Mouse (Mus musculus) limb, embryonic 13.5 days (tissue): ENCODE results near the gene Stk10. TPM values are rescaled to one million over a fixed set of nuclear protein-coding genes. Genes with fewer than 3 reads are reported as not detected.

Experiments used
- ATAC-seq: fragments of 200-750 bp; cut with Nextera tagmentation; 2 replicates; pipeline ENCODE4 v1.8.0; 2017; ENCODE audit warnings: low read depth, moderate number of reproducible peaks, moderate TSS enrichment; ENCODE audit not compliant: low FRiP score
- H3K27ac ChIP-seq: fragments of 300-500 bp; sonication (generic); 2 replicates; pipeline ENCODE4 v1.5.1; 2015; ENCODE audit warnings: inconsistent platforms, mild to moderate bottlenecking, moderate library complexity
- H3K27me3 ChIP-seq: fragments of 300-500 bp; sonication (generic); 2 replicates; pipeline ENCODE4 v1.6.1; 2015; ENCODE audit warnings: mild to moderate bottlenecking, inconsistent platforms
- H3K36me3 ChIP-seq: fragments of 300-500 bp; sonication (generic); 2 replicates; pipeline ENCODE4 v1.6.1; 2015; ENCODE audit warnings: inconsistent platforms, mild to moderate bottlenecking, moderate library complexity
- H3K4me1 ChIP-seq: fragments of 300-500 bp; sonication (generic); 2 replicates; pipeline ENCODE4 v1.6.1; 2015; ENCODE audit warnings: inconsistent platforms
- H3K4me2 ChIP-seq: fragments of 300-500 bp; sonication (generic); replicated peaks from 2 replicates; pipeline ENCODE4 v1.6.1; 2015; ENCODE audit warnings: inconsistent platforms, mild to moderate bottlenecking, moderate library complexity
- H3K4me3 ChIP-seq: fragments of 300-500 bp; sonication (generic); 2 replicates; pipeline ENCODE4 v1.5.1; 2015; ENCODE audit warnings: moderate library complexity, mild to moderate bottlenecking, inconsistent platforms
- H3K9ac ChIP-seq: fragments of 300-500 bp; sonication (generic); 2 replicates; pipeline ENCODE4 v1.6.1; 2015; ENCODE audit warnings: mild to moderate bottlenecking, inconsistent platforms
- H3K9me3 ChIP-seq: fragments of 300-500 bp; sonication (generic); 2 replicates; pipeline ENCODE4 v1.6.1; 2016; ENCODE audit warnings: inconsistent platforms
- WGBS: fragments of 180-500 bp; shearing (Covaris S2); methylation state at CpG from one replicate; pipeline ENCODE4 v1.1.7; 2015; 5-methylcytosine and 5-hydroxymethylcytosine counted together
- polyA plus RNA-seq: library from polyadenylated mRNA; unstranded; fragments of >200 nt; fragmentation: Nextera tagmentation; extraction: Ambion mirVana; gene quantifications from 2 replicates; pipeline ENCODE4 v1.2.1, GENCODE M21; 2015

Gene Stk10
- polyA plus RNA-seq, 1 experiment from 2014 or later = 3.1 TPM

DNA sequence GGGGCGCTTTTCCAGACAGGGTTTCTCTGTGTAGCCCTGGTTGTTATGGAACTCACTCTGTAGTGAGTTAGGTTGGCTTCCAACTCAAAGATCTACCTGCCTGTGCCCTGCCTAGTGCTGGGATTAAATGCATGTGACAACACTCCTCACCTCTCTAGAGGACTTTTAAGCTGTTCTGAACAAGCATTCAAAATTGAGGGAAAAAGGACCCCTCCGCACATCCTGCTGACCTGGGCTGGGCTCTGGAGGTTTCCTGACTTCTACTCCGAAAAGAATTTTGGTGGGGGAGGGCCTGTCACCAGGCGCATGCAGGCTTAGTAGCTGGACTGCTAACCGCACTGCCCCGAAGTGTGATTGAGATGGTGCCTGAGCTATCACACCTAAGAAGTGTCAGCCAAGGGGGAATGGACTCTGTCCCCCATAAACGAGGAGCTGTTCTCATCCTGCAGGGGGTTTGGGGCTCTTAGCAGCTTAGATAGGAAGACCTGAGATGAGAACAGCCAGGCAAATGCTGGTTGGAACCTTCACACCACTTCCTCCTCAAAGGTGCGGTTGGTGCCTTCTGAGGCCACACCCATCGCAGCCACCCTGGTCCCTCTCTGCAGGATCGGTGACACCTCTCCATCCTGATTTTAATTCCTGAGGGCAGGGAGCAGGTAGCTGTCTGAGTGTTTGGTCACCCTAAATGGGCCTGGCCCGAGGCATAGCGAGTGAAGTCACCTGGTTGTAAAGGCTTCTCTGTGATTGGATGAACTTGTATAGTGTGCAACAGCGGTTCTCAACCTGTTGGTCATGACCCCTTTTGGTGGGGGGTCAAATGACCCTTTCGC is 20.4 kb downstream of the Stk10 start:
- Histone ChIP-seq H3K27me3 (no peaks in the 10 kb centered on the region), H3K36me3 (no peaks in the 10 kb centered on the region), H3K4me1 (peaks cover 55% of the 10 kb centered on the region), H3K27ac (peak overlapping the region; percentile 86; the same call in 1 of the 2 replicates), H3K9me3 (no peaks in the 10 kb centered on the region), H3K4me3 (no peak overlapping the region), H3K4me2 (0 out of 2 replicates have a peak overlapping the region, but pooled peaks have one; percentile 21), H3K9ac (no peak overlapping the region)
- no peak for ATAC-seq
- WGBS = 52% methylated on average over 14 of the region's 14 CpGs

DNA sequence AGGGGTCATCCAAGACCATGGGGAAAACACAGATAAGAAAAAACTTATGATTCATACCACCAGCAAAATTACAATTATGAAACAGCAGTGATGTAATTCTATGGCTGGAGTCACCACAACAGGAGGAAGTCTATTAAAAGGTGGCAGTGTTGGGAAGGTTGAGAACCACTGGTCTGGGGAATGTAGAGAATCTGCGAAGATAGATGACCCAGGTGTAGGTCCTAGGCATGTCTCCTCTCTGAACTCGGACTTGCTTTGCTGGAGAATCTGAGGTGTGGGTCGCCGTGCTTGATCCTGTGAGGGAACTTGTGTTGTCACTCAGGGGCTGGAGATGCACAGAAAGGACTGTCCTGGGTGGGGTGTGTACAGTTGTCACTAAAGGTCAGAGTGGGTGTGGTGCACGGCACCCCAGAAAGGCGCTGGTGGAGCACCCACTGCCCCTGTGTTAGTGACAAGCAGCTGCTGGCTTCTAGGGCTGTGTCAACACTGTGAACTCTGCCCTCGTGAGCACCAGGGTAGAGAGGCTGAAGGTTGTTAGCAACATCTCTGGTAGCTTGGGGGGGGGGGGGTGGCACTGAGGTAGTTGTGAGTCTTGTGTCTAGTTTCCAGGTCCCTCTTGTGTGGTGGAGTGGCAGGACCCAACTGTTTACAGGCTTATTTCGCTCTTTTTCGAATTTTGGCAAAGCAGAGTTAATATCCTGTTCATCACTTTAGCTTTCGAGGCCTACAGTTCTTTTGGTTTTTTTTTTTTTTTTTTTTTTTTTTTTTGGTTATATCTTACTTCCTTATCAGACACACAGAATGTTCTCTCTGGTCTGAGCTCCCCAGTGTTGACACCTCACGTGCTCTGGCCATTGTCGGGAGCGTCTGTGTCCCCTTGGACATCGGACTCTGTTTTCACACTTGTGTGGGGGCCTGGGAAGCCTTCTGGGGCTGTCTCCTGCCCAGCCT is 21.3 kb downstream of the Stk10 start:
- no peak overlapping the region for H3K9ac ChIP-seq
- no peaks in the 10 kb centered on the region for H3K27me3 ChIP-seq
- ATAC-seq = no peak
- WGBS = 86% methylated on average over 14 of the region's 14 CpGs
- H3K9me3 ChIP-seq = no peaks in the 10 kb centered on the region
- no peak overlapping the region for H3K4me3 ChIP-seq
- peaks cover 57% of the 10 kb centered on the region for H3K4me1 ChIP-seq
- no peak overlapping the region for H3K4me2 ChIP-seq
- no peaks in the 10 kb centered on the region for H3K36me3 ChIP-seq
- H3K27ac ChIP-seq = 0 out of 2 replicates have a peak overlapping the region, but pooled peaks have one; percentile 86

DNA sequence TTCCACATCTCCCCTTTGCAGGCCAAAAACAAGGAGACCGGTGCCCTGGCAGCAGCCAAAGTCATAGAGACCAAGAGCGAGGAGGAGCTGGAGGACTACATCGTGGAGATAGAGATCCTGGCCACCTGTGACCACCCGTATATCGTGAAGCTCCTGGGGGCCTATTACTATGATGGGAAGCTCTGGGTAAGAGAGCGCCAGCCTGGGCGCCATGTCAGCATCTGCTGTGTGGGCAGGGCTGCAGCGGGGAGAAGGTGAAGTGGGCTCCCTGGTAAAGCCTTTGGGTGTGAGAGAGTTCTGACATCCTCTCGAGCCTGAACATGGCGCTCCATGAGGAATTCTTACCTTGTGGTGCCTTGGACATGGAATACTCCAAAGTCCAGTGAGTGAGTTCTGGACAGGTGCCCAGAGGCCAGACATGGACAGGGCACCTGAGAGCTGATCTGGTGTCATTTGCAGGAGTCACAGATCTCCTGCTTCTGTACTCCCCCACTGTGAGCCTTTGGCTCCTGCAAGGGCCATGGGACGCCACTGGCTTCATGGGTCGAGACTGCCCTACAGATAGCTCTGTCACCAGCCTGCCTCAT is 22.1 kb downstream of the Stk10 start:
- no peak for ATAC-seq
- H3K27me3 ChIP-seq = no peaks in the 10 kb centered on the region
- no peak overlapping the region for H3K4me3 ChIP-seq
- H3K9me3 ChIP-seq = no peaks in the 10 kb centered on the region
- no peak overlapping the region for H3K4me2 ChIP-seq
- H3K4me1 ChIP-seq = peaks cover 51% of the 10 kb centered on the region
- no peak overlapping the region for H3K27ac ChIP-seq
- 89% methylated on average over 12 of the region's 12 CpGs for WGBS
- no peak overlapping the region for H3K9ac ChIP-seq
- H3K36me3 ChIP-seq = no peaks in the 10 kb centered on the region

DNA sequence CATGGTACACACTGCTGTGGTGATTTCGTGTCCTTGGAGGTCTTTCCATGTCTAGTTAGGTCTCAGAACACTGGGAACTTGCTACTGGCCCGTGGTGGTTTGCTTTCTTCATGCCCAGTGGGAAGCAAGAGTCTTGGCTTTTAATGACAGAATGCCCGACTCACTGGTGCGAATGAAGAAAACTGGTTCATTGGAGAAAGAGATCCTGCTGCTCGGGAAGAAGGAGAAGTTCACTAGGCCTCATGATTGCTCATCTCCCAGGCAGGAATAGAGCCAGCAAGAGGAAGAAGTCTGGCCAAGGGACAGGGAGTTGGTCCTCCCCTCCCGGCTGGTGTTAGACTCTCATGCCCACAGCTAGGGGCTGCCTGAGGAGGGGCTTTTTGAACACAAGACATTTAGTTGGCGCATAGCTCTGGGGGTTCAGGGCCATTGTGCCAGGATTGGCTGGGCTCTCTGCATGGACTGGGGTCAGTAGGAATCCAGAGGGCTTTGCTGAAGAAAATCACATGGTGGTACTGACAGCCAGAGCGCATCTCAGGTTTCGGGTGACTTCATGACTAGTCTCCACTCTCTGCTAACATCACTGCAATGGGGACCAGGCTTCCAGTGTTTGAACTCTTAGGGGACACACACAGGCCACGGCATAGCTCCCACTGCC is 23.4 kb downstream of the Stk10 start:
- Histone ChIP-seq H3K4me3 (no peak overlapping the region), H3K36me3 (no peaks in the 10 kb centered on the region), H3K27ac (no peak overlapping the region), H3K9me3 (no peaks in the 10 kb centered on the region), H3K27me3 (no peaks in the 10 kb centered on the region), H3K9ac (no peak overlapping the region), H3K4me2 (no peak overlapping the region), H3K4me1 (peaks cover 39% of the 10 kb centered on the region)
- 82% methylated on average over 10 of the region's 10 CpGs for WGBS
- ATAC-seq = no peak

DNA sequence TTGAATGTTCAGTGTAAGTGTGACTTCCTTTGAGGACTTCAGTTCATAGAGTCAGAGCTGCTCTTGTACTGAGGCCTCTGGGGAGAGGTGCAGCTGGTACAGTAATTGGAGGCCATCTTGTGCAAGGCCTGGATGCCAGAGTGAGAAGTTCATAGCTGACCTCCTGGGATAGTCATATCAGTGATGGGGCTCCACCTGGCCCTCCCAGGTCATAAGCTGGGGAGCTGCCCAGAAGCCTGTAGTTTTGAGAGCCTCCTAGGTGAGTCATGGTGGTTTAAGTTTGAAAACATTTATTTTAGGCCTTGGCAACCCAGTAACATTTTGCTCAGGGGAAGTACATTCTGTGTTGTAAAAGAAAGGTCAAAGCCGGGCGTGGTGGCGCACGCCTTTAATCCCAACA is 24.9 kb downstream of the Stk10 start:
- WGBS = 90% methylated on average over 4 of the region's 4 CpGs
- peaks cover 23% of the 10 kb centered on the region for H3K4me1 ChIP-seq
- no peaks in the 10 kb centered on the region for H3K9me3 ChIP-seq
- H3K4me2 ChIP-seq = no peak overlapping the region
- no peak overlapping the region for H3K4me3 ChIP-seq
- no peak for ATAC-seq
- H3K9ac ChIP-seq = no peak overlapping the region
- no peaks in the 10 kb centered on the region for H3K36me3 ChIP-seq
- H3K27ac ChIP-seq = no peak overlapping the region
- H3K27me3 ChIP-seq = no peaks in the 10 kb centered on the region

DNA sequence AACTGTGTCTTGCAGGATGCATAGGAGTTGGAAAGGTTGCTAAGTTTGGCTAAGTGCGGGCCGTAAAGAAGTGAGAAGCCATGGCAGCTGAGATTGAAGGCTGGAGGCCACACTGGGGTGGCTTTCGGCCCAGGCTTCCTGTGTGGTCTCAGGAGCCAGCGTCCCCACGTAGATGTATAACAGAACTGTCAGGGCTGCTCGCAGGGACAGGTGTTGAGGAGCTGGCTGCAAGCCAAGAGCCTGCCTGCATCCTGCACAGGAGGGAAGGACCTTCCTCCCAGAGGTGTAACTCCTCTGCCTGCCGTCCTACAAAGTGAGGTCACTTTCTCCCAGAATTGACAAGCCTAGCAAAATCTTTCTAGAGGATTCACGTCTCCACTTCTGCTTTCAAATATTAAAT is 25.6 kb downstream of the Stk10 start:
- 19% methylated on average over 8 of the region's 8 CpGs for WGBS

DNA sequence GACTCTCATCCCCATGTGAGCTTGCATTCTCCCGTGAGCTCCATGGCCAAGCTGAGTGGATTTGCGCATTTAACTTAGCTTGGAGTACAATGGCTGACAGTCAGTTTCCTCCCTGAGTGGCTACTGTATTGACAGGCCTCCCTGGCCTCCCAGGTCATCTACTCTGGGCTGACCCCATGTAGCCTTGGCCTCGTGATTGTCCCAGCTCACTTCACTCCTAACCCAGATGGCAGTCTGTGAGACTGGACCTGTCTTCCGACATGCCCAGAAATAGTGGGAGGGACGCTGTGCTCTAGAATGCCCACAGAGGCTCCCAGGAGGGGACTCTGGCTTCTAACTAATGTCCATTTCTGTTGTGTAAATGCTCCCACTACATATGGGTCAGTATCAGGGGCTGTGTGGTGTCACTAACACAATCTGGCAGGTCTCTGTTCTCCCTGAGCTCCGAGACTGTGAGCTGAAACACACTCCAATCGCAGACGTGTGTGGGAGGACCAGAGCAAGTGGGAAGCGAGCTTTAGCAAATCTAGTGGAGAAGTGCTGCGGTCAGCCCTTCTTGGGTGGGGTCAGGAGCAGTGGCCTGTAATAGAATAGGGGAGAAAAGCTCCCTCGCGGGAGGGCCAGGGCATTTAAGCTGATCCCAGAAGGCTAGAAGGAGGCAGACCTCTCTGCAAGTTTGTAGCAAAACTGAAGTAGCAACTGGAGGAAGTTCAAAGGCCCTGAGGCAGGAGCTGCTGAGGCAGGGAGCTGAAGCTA is 27.1 kb downstream of the Stk10 start:
- no peak overlapping the region for H3K27ac ChIP-seq
- peaks cover 28% of the 10 kb centered on the region for H3K4me1 ChIP-seq
- H3K9ac ChIP-seq = no peak overlapping the region
- H3K4me3 ChIP-seq = no peak overlapping the region
- H3K27me3 ChIP-seq = no peaks in the 10 kb centered on the region
- ATAC-seq = no peak
- no peaks in the 10 kb centered on the region for H3K9me3 ChIP-seq
- no peak overlapping the region for H3K4me2 ChIP-seq
- H3K36me3 ChIP-seq = no peaks in the 10 kb centered on the region
- 86% methylated on average over 12 of the region's 12 CpGs for WGBS

More for the DNA sequence above, 25.6 kb downstream of the Stk10 start:
- ATAC-seq = peak; percentile 25; the same call in 1 of the 2 replicates
- H3K4me1 ChIP-seq = peaks cover 22% of the 10 kb centered on the region
- 0 out of 2 replicates have a peak overlapping the region, but pooled peaks have one; percentile 6 for H3K27ac ChIP-seq
- no peaks in the 10 kb centered on the region for H3K36me3 ChIP-seq
- H3K4me3 ChIP-seq = no peak overlapping the region
- H3K4me2 ChIP-seq = no peak overlapping the region
- H3K27me3 ChIP-seq = no peaks in the 10 kb centered on the region
- H3K9me3 ChIP-seq = no peaks in the 10 kb centered on the region
- no peak overlapping the region for H3K9ac ChIP-seq

DNA sequence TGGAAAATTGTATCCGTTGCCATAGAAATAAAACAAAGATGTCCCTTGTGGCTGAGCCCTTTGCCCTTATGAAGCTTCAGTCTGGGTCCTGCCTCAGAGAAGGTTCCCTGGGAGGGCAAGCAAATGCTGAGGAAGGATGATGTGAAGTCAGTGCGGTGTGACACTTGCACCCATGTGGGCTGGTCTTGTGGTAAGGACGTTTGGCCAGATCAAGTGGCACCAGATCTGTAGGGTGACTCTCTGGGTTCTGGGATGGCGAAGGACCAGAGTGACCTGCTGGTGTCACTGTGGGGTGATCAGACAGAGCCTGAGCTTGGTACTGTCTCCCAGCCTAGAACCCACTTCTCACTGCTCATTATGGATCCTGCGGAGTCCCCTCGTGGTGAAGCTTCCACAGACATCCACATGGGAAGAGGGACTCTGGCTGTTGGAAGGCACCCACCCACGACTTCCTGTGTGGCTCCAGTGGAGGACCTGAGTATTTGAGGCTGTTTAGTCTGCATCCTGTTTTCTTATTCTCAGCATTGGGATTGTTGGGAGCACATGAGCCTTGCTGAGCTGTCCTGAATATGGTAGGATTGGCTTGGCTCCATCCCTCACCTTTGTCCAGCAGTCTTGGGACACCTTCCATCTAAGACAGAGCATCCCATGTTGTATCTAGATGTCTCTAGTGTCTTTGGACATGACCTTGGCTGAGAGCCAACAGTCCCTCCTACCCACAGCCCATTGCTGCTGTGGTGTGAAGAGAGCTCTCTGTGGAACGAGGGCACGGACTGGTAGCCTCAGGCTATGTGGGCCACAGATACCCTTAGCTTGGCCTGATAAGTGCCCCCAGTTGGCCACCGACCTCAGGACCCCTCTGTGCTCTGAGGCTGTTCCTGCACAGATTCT is 28.6 kb downstream of the Stk10 start:
- Histone ChIP-seq H3K9me3 (no peaks in the 10 kb centered on the region), H3K36me3 (no peaks in the 10 kb centered on the region), H3K4me2 (no peak overlapping the region), H3K27ac (no peak overlapping the region), H3K27me3 (no peaks in the 10 kb centered on the region), H3K4me3 (no peak overlapping the region), H3K4me1 (peaks cover 32% of the 10 kb centered on the region), H3K9ac (no peak overlapping the region)
- WGBS = 81% methylated on average over 10 of the region's 10 CpGs
- ATAC-seq = no peak

DNA sequence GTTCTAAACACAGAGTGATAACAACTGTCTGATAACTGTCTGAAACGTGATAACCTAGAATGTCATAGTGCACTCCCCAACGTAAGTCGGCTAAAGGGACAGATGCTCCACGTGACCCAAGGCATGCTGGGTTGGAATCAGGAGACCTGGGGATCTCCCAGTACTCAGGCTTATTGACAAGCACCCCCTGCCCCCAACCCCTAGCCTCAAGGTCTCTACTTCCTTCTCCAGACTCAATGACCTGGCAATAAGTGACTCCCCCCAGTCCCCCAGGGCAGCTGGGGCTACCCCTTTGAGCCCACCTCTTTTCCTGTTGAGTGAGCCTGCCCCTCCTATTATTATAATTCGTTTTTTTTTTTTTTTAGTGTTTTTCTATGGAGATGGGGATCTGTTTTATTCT is 29.6 kb downstream of the Stk10 start:
- no peak for ATAC-seq
- Histone ChIP-seq H3K27ac (no peak overlapping the region), H3K4me3 (no peak overlapping the region), H3K4me2 (no peak overlapping the region), H3K9ac (no peak overlapping the region), H3K4me1 (peaks cover 40% of the 10 kb centered on the region), H3K9me3 (no peaks in the 10 kb centered on the region), H3K36me3 (no peaks in the 10 kb centered on the region), H3K27me3 (no peaks in the 10 kb centered on the region)
- 71% methylated on average over 5 of the region's 5 CpGs for WGBS

DNA sequence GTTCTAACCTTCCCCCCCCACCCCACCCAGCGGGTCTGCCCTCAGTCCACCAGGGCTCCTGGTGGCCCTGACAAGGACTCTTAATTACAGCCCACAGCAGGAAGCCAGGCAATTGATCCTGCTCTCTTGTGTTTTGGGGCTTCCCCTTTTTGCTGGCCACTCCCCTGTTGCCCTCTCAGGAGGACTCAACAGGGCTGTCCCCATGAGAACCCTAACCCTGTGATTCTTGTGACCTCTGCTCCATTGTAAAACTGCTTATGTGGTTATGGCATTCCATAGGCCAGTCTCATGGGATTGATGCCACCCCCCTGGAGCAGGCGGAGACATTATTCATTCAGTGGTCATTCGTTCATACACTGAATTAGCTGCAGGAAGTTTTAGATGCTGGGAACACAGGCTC is 30.6 kb downstream of the Stk10 start:
- Histone ChIP-seq H3K36me3 (no peaks in the 10 kb centered on the region), H3K4me1 (peaks cover 36% of the 10 kb centered on the region), H3K4me3 (no peak overlapping the region), H3K9ac (no peak overlapping the region), H3K27me3 (no peaks in the 10 kb centered on the region), H3K4me2 (no peak overlapping the region), H3K9me3 (no peaks in the 10 kb centered on the region), H3K27ac (no peak overlapping the region)
- ATAC-seq = no peak
- 51% methylated on average over 3 of the region's 3 CpGs for WGBS
